Mouse (Mus musculus) bone marrow macrophage, adult 2 months (primary cell): ENCODE data around the gene Samd4b. TPM values are rescaled to one million over a fixed set of nuclear protein-coding genes. Genes with fewer than 3 reads are reported as not detected.
"Not testable (repeated sequence)": the region's sequence is repeated elsewhere in the genome, so short reads cannot be mapped to it uniquely, and the experiment has no call there.

ENCODE experiments used
- H3K27ac ChIP-seq: 2 replicates; pipeline ENCODE4 v1.5.1; 2012; ENCODE audit warnings: low read depth, low read length; ENCODE audit not compliant: insufficient read depth
- H3K4me1 ChIP-seq: 2 replicates; pipeline ENCODE4 v1.6.1; 2012; ENCODE audit warnings: low read length; ENCODE audit not compliant: control insufficient read depth, insufficient read depth
- H3K4me3 ChIP-seq: 2 replicates; pipeline ENCODE4 v1.5.1; 2012; ENCODE audit warnings: mild to moderate bottlenecking, low read length, moderate library complexity; ENCODE audit not compliant: insufficient read depth
- CTCF ChIP-seq: IDR thresholded peaks from 2 replicates; pipeline ENCODE4 v1.5.1; 2012; ENCODE audit warnings: low read depth, mild to moderate bottlenecking, low read length, moderate library complexity
- POLR2A ChIP-seq: IDR thresholded peaks from 2 replicates; pipeline ENCODE4 v1.6.1; 2012; ENCODE audit warnings: mild to moderate bottlenecking, low read depth, low read length, borderline replicate concordance
- polyA plus RNA-seq: library from polyadenylated mRNA; stranded (reverse); fragments of >200 nt; gene quantifications from 2 replicates; pipeline ENCODE4 v1.2.4, GENCODE M21; 2012; ENCODE audit not compliant: missing spikeins, insufficient read depth, insufficient read length

Gene Samd4b
- polyA plus RNA-seq, 1 experiment: 47.4 TPM

- no peaks in the 10 kb centered on the region for H3K4me1 ChIP-seq
- no peak overlapping the region for H3K4me3 ChIP-seq
- no peak for TF ChIP-seq CTCF
- TF ChIP-seq POLR2A: no peak
- H3K27ac ChIP-seq: no peak overlapping the region
Measured at GRCm38 (mm10) chr7:28619098-28619715, 21.3 kb upstream of the Samd4b start.

- no peak overlapping the region for H3K27ac ChIP-seq
- no peak for TF ChIP-seq CTCF
- no peak for TF ChIP-seq POLR2A
- no peaks in the 10 kb centered on the region for H3K4me1 ChIP-seq
- no peak overlapping the region for H3K4me3 ChIP-seq
Measured at GRCm38 (mm10) chr7:28605951-28606350, 8.0 kb upstream of the Samd4b start.

GRCm38 (mm10) chr7:28603788-28604187 is 5.8 kb upstream of the Samd4b start:
- H3K27ac ChIP-seq, H3K4me1 ChIP-seq, H3K4me3 ChIP-seq: not testable (repeated sequence)

GRCm38 (mm10) chr7:28603136-28603535 is 5.2 kb upstream of the Samd4b start:
- TF ChIP-seq POLR2A: no peak
- TF ChIP-seq CTCF: no peak
- no peak overlapping the region for H3K4me3 ChIP-seq
- 0 out of 2 replicates have a peak, but pooled peaks cover 2% of the 10 kb centered on the region for H3K4me1 ChIP-seq
- H3K27ac ChIP-seq: no peak overlapping the region

GRCm38 (mm10) chr7:28601668-28602067 is 3.7 kb upstream of the Samd4b start:
- Histone ChIP-seq H3K27ac (no peak overlapping the region), H3K4me1 (peaks cover 8% of the 10 kb centered on the region), H3K4me3 (no peak overlapping the region)
- TF ChIP-seq POLR2A (no peak), CTCF (peak; percentile 93)

- no peak overlapping the region for H3K4me3 ChIP-seq
- H3K27ac ChIP-seq: no peak overlapping the region
- TF ChIP-seq CTCF (peak; percentile 85), POLR2A (no peak)
- H3K4me1 ChIP-seq: peaks cover 14% of the 10 kb centered on the region
Measured at GRCm38 (mm10) chr7:28601029-28601428, 3.1 kb upstream of the Samd4b start.

- Histone ChIP-seq H3K27ac (no peak overlapping the region), H3K4me3 (no peak overlapping the region), H3K4me1 (peaks cover 28% of the 10 kb centered on the region)
- TF ChIP-seq POLR2A (no peak), CTCF (no peak)
Measured at GRCm38 (mm10) chr7:28598951-28599350, 1.0 kb upstream of the Samd4b start.

- TF ChIP-seq POLR2A (no peak), CTCF (no peak)
- peaks cover 40% of the 10 kb centered on the region for H3K4me1 ChIP-seq
Measured at GRCm38 (mm10) chr7:28597277-28597570, 720 bp downstream of the Samd4b start.

GRCm38 (mm10) chr7:28596436-28597276 is 1.3 kb downstream of the Samd4b start:
- Histone ChIP-seq H3K4me1 (peaks cover 41% of the 10 kb centered on the region), H3K4me3 (peak overlapping the region; percentile 62), H3K27ac (no peak overlapping the region)
- TF ChIP-seq CTCF (no peak), POLR2A (no peak)

More at GRCm38 (mm10) chr7:28597277-28597570, 720 bp downstream of the Samd4b start:
- Histone ChIP-seq H3K27ac (no peak overlapping the region), H3K4me3 (peak overlapping the region; percentile 62)

- peaks cover 42% of the 10 kb centered on the region for H3K4me1 ChIP-seq
- TF ChIP-seq POLR2A: no peak
- no peak for TF ChIP-seq CTCF
- H3K27ac ChIP-seq: no peak overlapping the region
- no peak overlapping the region for H3K4me3 ChIP-seq
Measured at GRCm38 (mm10) chr7:28595751-28596435, 2.1 kb downstream of the Samd4b start.
